Mouse (Mus musculus): ENCODE data around the gene Akr1b7. TPM values are rescaled to one million over a fixed set of nuclear protein-coding genes. Genes with fewer than 3 reads are reported as not detected.
A peak's percentile ranks its signal among the peaks of the same experiment; 100 is the strongest.
"Not testable (repeated sequence)": the region's sequence is repeated elsewhere in the genome, so short reads cannot be mapped to it uniquely, and the experiment has no call there.

Akr1b7 gene
- not detected for total RNA-seq (2021)
- long read RNA-seq, experiment 1: 0 reads
- long read RNA-seq, experiment 2: 0 reads

GRCm38 (mm10) chr6:34412023-34412422, at the start of gene Akr1b7:
Akr1b7 (plus strand) TSS chr6:34412334.
- intact Hi-C loops (cut with DNase I; ENCODE audit: low total_unique reads): no loop called here
- no peak for DNase-seq

GRCm38 (mm10) chr6:34364217-34365136, 47.7 kb upstream of the Akr1b7 start:
- no peak for DNase-seq
- intact Hi-C loops (cut with DNase I; ENCODE audit: low total_unique reads): no loop called here

- intact Hi-C loops (cut with DNase I; ENCODE audit: low total_unique reads): no loop called here
- DNase-seq: no peak
Measured at GRCm38 (mm10) chr6:34367998-34368397, 44.1 kb upstream of the Akr1b7 start.

GRCm38 (mm10) chr6:34370081-34370480, 42.1 kb upstream of the Akr1b7 start:
- DNase-seq: no peak
- intact Hi-C loops (cut with DNase I; ENCODE audit: low total_unique reads): no loop called here

GRCm38 (mm10) chr6:34371700-34372351, 40.3 kb upstream of the Akr1b7 start:
- peak; percentile 60 for DNase-seq
- intact Hi-C loops (cut with DNase I; ENCODE audit: low total_unique reads): no loop called here

GRCm38 (mm10) chr6:34373841-34374240, 38.3 kb upstream of the Akr1b7 start:
- no peak for DNase-seq
- intact Hi-C loops (cut with DNase I; ENCODE audit: low total_unique reads): no loop called here

GRCm38 (mm10) chr6:34375888-34376287, 36.2 kb upstream of the Akr1b7 start:
- intact Hi-C loops (cut with DNase I; ENCODE audit: low total_unique reads); DNase-seq: not testable (repeated sequence)

GRCm38 (mm10) chr6:34383401-34383800, 28.7 kb upstream of the Akr1b7 start:
- intact Hi-C loops (cut with DNase I; ENCODE audit: low total_unique reads): no loop called here
- DNase-seq: no peak

GRCm38 (mm10) chr6:34384110-34384661, 27.9 kb upstream of the Akr1b7 start, which contains the start of gene Akr1b10:
Akr1b10 (plus strand) TSS chr6:34384218.
- intact Hi-C loops (cut with DNase I; ENCODE audit: low total_unique reads): no loop called here
- DNase-seq: peak; percentile 81

- peak; percentile 71 for DNase-seq
- intact Hi-C loops (cut with DNase I; ENCODE audit: low total_unique reads): no loop called here
Measured at GRCm38 (mm10) chr6:34384701-34385370, 27.3 kb upstream of the Akr1b7 start.

- intact Hi-C loops (cut with DNase I; ENCODE audit: low total_unique reads): no loop called here
- DNase-seq: no peak
Measured at GRCm38 (mm10) chr6:34388420-34389156, 23.5 kb upstream of the Akr1b7 start.

- DNase-seq: no peak
- intact Hi-C loops (cut with DNase I; ENCODE audit: low total_unique reads): loop anchor here (10.0 kb wide), 1 partner anchor 49 kb away; no protein-coding TSS in a partner anchor
Measured at GRCm38 (mm10) chr6:34395897-34396296, 16.2 kb upstream of the Akr1b7 start.

- no peak for DNase-seq
- intact Hi-C loops (cut with DNase I; ENCODE audit: low total_unique reads): loop anchor here (10.0 kb wide), 1 partner anchor 46 kb away; no protein-coding TSS in a partner anchor
Measured at GRCm38 (mm10) chr6:34398431-34398830, 13.7 kb upstream of the Akr1b7 start.

- intact Hi-C loops (cut with DNase I; ENCODE audit: low total_unique reads): loop anchor here (10.0 kb wide), 1 partner anchor 45 kb away; no protein-coding TSS in a partner anchor
- no peak for DNase-seq
Measured at GRCm38 (mm10) chr6:34399606-34400220, 12.4 kb upstream of the Akr1b7 start.

- DNase-seq: no peak
- intact Hi-C loops (cut with DNase I; ENCODE audit: low total_unique reads): no loop called here
Measured at GRCm38 (mm10) chr6:34400696-34401095, 11.4 kb upstream of the Akr1b7 start.

- DNase-seq: no peak
Measured at GRCm38 (mm10) chr6:34406746-34407145, 5.4 kb upstream of the Akr1b7 start.

GRCm38 (mm10) chr6:34407403-34407802, 4.7 kb upstream of the Akr1b7 start:
- intact Hi-C loops (cut with DNase I; ENCODE audit: low total_unique reads): no loop called here
- no peak for DNase-seq

More at GRCm38 (mm10) chr6:34406746-34407145, 5.4 kb upstream of the Akr1b7 start:
- intact Hi-C loops (cut with DNase I; ENCODE audit: low total_unique reads): no loop called here

- intact Hi-C loops (cut with DNase I; ENCODE audit: low total_unique reads): no loop called here
Measured at GRCm38 (mm10) chr6:34412688-34413087, 554 bp downstream of the Akr1b7 start.

More at GRCm38 (mm10) chr6:34412688-34413087, 554 bp downstream of the Akr1b7 start:
- DNase-seq: no peak
